Mouse (Mus musculus): ENCODE measurements around the gene Ppp6r3. TPM values are rescaled to one million over a fixed set of nuclear protein-coding genes. Genes with fewer than 3 reads are reported as not detected.
"Not testable (repeated sequence)": the region's sequence is repeated elsewhere in the genome, so short reads cannot be mapped to it uniquely, and the experiment has no call there.

The Ppp6r3 gene
- total RNA-seq, 2 experiments from 2014 or later: 76.0 to 85.1 TPM

DNA sequence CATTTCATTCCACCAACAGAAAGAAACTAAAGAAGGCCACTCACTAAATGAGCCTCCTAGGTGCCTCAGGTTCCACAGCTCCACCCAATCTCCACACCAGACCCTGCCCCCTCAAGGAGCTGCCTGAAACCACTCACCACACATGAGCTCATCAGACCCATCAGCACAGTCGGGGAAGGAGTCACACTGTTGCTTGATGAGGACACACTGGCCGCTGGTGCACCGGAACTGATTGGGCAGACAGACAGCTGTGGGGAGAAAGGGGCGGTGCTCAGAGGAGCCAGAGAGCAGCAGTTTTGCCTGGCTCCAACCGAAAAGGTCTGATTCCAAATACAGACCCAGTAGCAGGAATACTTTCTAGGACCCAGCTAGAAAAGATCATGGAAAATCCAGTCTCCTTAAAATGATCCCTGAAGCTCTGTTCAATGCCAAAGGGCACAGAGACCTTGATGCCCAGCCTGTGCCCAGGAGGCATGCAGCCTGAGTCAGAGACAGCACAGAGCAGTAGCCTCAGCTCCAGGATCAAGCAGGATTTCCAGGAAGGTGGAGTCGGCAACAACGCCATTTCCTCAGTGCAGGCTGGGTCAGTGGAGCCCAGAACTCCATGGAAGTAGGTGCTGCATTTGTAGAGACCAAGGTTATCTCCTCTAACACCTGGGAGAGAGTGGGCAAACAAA is 18.0 kb upstream of the Ppp6r3 start:
- TF ChIP-seq CTCF (IDR thresholded peaks at IDR 0.05): no peak
- H3K27ac ChIP-seq: no peak overlapping the region
- H3K4me3 ChIP-seq: no peak overlapping the region
- intact Hi-C loops (cut with DNase I): no loop called here
- DNase-seq (ENCODE audit: extremely low spot score in 1 of 2, low spot score in 2 of 2): no peak

- DNase-seq (ENCODE audit: extremely low spot score in 1 of 2, low spot score in 2 of 2): no peak
- no peak overlapping the region for H3K4me3 ChIP-seq
- no peak for TF ChIP-seq CTCF (IDR thresholded peaks at IDR 0.05)
- intact Hi-C loops (cut with DNase I): no loop called here
- H3K27ac ChIP-seq: no peak overlapping the region
These were observed 14.4 kb upstream of the Ppp6r3 start for GRCm38 (mm10) chr19:3589968-3590367.

DNA sequence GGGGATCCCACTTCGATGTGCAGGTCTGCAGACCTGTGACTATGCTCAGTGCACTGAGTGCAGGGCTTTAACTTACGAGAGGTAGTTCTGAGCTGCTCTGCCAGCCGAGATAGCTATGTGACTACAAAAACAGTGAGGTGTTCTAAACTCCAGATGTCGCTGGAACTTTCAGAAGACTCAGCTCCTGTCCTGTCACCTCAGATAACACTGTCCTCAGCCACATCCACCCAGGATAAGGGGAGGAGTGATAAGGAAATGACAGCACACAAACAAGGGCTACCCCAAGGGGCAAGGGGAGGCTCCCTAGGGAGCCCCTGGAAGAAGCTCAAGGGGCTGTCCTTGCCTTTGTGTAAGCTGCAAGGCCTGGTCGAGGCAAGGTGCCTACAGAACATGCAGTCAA is 14.0 kb upstream of the Ppp6r3 start:
- no peak for TF ChIP-seq CTCF (IDR thresholded peaks at IDR 0.05)
- no peak for DNase-seq (ENCODE audit: extremely low spot score in 1 of 2, low spot score in 2 of 2)
- no peak overlapping the region for H3K4me3 ChIP-seq
- intact Hi-C loops (cut with DNase I): no loop called here
- no peak overlapping the region for H3K27ac ChIP-seq

DNA sequence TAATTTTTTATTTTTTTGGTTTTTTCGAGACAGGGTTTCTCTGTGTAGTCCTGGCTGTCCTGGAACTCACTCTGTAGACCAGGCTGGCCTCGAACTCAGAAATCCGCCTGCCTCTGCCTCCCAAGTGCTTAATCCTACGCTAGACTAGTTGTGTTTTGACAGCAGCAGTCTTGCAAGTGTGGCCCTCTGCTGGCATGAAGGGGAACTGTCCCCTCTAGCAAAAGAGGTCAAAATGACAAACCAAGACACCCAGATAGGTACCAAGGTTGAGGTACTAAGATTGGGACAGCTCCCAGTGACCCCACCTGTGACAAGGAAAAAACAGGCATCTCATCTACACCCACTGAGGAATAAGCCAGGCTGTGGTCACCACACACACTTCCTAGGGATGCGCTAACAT is 12.2 kb upstream of the Ppp6r3 start:
- DNase-seq (ENCODE audit: extremely low spot score in 1 of 2, low spot score in 2 of 2); intact Hi-C loops (cut with DNase I); H3K27ac ChIP-seq; H3K4me3 ChIP-seq: not testable (repeated sequence)
- TF ChIP-seq CTCF (IDR thresholded peaks at IDR 0.05): peak; percentile 57

- intact Hi-C loops (cut with DNase I): no loop called here
- H3K4me3 ChIP-seq: no peak overlapping the region
- peak; percentile 80 for TF ChIP-seq CTCF (IDR thresholded peaks at IDR 0.05)
- H3K27ac ChIP-seq: no peak overlapping the region
- peak; percentile 50 to 54 for DNase-seq (ENCODE audit: extremely low spot score in 1 of 2, low spot score in 2 of 2)
These were observed 11.0 kb upstream of the Ppp6r3 start for GRCm38 (mm10) chr19:3586540-3586939.

DNA sequence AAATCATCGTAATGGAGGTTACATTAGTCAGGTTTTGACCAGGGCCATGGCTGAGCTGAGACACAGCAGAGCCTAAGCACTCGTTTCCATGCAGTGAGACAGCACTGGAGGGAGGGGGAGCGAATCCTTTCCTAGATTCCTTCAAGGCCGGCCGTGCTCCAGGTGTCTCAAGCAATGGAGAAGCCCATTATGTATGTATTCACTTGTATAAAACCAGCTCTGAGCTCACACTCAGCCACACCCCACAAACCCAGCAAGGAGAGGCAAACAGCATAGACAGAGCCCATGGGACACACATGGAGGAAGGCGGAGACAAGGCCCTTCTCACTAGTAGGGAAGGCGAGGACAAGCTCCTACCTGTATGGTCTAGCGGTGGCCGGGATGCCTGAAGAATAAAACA is 10.5 kb upstream of the Ppp6r3 start:
- no peak for DNase-seq (ENCODE audit: extremely low spot score in 1 of 2, low spot score in 2 of 2)
- no peak for TF ChIP-seq CTCF (IDR thresholded peaks at IDR 0.05)
- no peak overlapping the region for H3K4me3 ChIP-seq
- no peak overlapping the region for H3K27ac ChIP-seq
- intact Hi-C loops (cut with DNase I): no loop called here

DNA sequence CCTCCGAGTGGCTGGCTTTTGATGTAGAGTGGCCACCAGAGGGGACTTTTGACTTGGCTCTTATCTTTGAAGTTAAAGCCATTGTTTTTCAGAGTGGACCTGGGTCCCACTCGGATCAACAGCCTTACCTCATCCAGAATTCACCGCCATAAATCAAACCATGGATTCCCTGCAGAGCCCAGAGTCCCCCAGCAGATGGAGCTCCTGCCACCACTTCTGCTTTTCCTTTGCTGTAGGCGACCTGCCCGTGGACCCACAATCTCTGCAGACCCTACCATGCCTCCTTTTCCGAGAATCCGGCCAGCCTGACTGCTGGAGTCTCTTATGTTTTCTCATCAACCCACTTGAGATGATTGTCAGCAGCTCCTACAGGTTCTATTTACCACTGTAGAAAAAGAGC is 5.8 kb upstream of the Ppp6r3 start:
- DNase-seq (ENCODE audit: extremely low spot score in 1 of 2, low spot score in 2 of 2): peak; percentile 61 to 79
- TF ChIP-seq CTCF (IDR thresholded peaks at IDR 0.05): peak; percentile 85
- intact Hi-C loops (cut with DNase I): loop anchor here (5.0 kb wide), 1 partner anchor 121 kb away; no protein-coding TSS in a partner anchor
- Histone ChIP-seq H3K27ac (no peak overlapping the region), H3K4me3 (no peak overlapping the region)

DNA sequence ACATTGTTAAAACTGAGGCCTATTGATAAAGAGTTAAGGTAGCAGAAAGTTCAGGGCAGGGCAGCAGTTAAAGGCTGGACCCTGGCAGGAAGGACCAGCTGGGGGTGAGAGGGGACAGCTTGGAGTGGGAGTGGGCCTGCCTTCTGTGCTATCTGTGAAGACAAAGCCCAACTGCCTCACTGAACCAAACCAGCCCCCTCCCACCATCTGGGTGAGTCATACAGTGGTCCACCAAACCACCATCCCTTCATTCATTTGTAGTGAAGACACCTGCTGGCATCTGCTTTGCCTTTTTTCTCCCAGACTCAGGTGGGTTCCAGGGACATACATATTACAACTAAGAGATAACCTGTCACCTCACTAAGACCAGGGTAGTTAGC is 2.4 kb upstream of the Ppp6r3 start:
- TF ChIP-seq CTCF (IDR thresholded peaks at IDR 0.05): no peak
- intact Hi-C loops (cut with DNase I): loop anchor here (5.0 kb wide), 1 partner anchor 191 kb away; the partner anchor contains the start of gene Tesmin

DNA sequence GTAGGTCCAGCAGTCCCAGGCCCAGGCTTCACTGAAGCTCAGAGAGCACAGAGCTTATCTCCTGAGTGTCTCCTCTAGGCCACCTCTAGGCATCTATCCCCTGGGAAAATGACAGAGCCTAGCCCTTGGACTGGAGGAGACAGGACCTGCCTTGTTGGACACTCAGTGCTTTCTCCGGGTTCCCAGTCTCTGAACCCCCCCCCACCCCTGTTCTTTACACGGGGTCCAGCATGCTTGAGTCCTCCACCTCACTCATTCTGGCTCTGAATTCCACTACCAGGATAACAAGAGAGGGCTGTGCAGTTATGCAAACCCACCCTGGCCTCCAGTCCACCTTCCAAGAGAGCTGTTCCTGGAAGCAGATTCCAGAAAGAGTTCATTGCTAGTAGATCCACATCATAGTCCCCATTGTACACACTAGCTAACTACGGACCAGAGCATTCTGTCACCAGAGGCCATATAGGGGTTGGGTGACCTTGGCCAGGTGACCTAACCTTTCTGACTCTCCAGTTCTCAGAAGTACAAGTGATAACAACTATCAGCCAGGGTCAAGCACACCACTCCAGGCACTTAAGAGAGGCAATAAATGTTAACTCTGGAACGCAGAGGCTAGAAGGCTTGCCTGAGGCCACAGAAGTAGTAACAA is 1.8 kb upstream of the Ppp6r3 start:
- Histone ChIP-seq H3K4me3 (no peak overlapping the region), H3K27ac (no peak overlapping the region)
- no peak for TF ChIP-seq CTCF (IDR thresholded peaks at IDR 0.05)
- no peak for DNase-seq (ENCODE audit: extremely low spot score in 1 of 2, low spot score in 2 of 2)
- intact Hi-C loops (cut with DNase I): loop anchor here (5.0 kb wide), 1 partner anchor 190 kb away; the partner anchor contains the start of gene Tesmin

More for the DNA sequence above, 2.4 kb upstream of the Ppp6r3 start:
- Histone ChIP-seq H3K4me3 (no peak overlapping the region), H3K27ac (no peak overlapping the region)
- DNase-seq (ENCODE audit: extremely low spot score in 1 of 2, low spot score in 2 of 2): no peak

GRCm38 (mm10) chr19:3576451-3577264 is 1.1 kb upstream of the Ppp6r3 start:
- intact Hi-C loops (cut with DNase I): loop anchor here (5.0 kb wide), 1 partner anchor 189 kb away; the partner anchor contains the start of gene Tesmin
- TF ChIP-seq CTCF (IDR thresholded peaks at IDR 0.05): no peak
- peak overlapping the region; percentile 95; the same call in 1 of the 2 replicates for H3K27ac ChIP-seq

DNA sequence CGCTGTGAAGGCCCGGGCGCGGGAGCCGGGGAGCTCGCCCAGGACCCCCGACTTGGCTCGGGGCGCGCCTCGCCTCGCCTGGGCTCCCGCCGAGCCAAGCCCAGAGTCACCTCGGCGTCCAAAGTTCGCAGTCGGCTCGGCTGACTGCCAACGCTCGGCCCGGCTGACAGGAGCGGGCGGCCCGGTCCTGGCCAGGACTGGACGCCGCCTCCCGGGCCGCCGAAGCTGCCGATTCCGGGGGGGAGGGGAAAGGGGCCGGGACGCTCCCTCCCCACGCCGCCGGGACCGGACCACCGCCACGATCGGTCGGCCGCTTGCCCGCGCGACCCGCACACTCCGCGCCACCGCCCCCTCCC is 295 bp downstream of the Ppp6r3 start:
- peak overlapping the region; percentile 89 for H3K4me3 ChIP-seq
- intact Hi-C loops (cut with DNase I): loop anchor here (2.0 to 5.0 kb wide), 2 partner anchors 48 to 188 kb away; partner anchors contain the start of gene Tesmin
- TF ChIP-seq CTCF (IDR thresholded peaks at IDR 0.05): no peak
- DNase-seq (ENCODE audit: extremely low spot score in 1 of 2, low spot score in 2 of 2): no peak
- peak overlapping the region; percentile 95 for H3K27ac ChIP-seq

More at GRCm38 (mm10) chr19:3576451-3577264, 1.1 kb upstream of the Ppp6r3 start:
- H3K4me3 ChIP-seq: peak overlapping the region; percentile 89
- DNase-seq (ENCODE audit: extremely low spot score in 1 of 2, low spot score in 2 of 2): no peak

Data from left cerebral cortex, adult 2 months (tissue).